Mouse (Mus musculus) embryonic fibroblast, embryonic 13.5 days (primary cell): ENCODE data around the gene Prg2. TPM values are rescaled to one million over a fixed set of nuclear protein-coding genes. Genes with fewer than 3 reads are reported as not detected.

Experiments used
- H3K27ac ChIP-seq: 2 replicates; pipeline ENCODE4 v1.5.1; 2012; ENCODE audit warnings: low read length, control low read depth, inconsistent platforms; ENCODE audit not compliant: insufficient read depth
- H3K4me1 ChIP-seq: 2 replicates; pipeline ENCODE4 v1.6.1; 2011; ENCODE audit warnings: low read length; ENCODE audit not compliant: control insufficient read depth, insufficient read depth
- H3K4me3 ChIP-seq: 2 replicates; pipeline ENCODE4 v1.5.1; 2011; ENCODE audit warnings: mild to moderate bottlenecking, control low read depth, low read length; ENCODE audit not compliant: insufficient read depth
- CTCF ChIP-seq: IDR thresholded peaks from 2 replicates; pipeline ENCODE4 v1.5.1; 2011; ENCODE audit warnings: mild to moderate bottlenecking, control low read depth, low read length, moderate library complexity, borderline replicate concordance; ENCODE audit not compliant: insufficient read depth
- POLR2A ChIP-seq: IDR thresholded peaks from 2 replicates; pipeline ENCODE4 v1.6.1; 2011; ENCODE audit warnings: low read depth, mild to moderate bottlenecking, control low read depth, low read length, moderate library complexity
- polyA plus RNA-seq: library from polyadenylated mRNA; stranded (reverse); fragments of >200 nt; gene quantifications from 2 replicates; pipeline ENCODE4 v1.2.4, GENCODE M21; 2011; ENCODE audit warnings: low read depth; ENCODE audit not compliant: missing spikeins, insufficient read length

The Prg2 gene
- polyA plus RNA-seq, 1 experiment, result not detected

- Histone ChIP-seq H3K27ac (no peak overlapping the region), H3K4me3 (no peak overlapping the region), H3K4me1 (no peaks in the 10 kb centered on the region)
- no peak for TF ChIP-seq POLR2A
- TF ChIP-seq CTCF, result no peak
Observed at GRCm38 (mm10) chr2:84958588-84959264, 21.5 kb upstream of the Prg2 start.

GRCm38 (mm10) chr2:84961300-84961699 lies 19.0 kb upstream of the Prg2 start:
- TF ChIP-seq POLR2A (no peak), CTCF (no peak)
- no peak overlapping the region for H3K4me3 ChIP-seq
- 0 out of 2 replicates have a peak overlapping the region, but pooled peaks have one; percentile 63 for H3K27ac ChIP-seq
- H3K4me1 ChIP-seq, result no peaks in the 10 kb centered on the region

GRCm38 (mm10) chr2:84961901-84962300 lies 18.4 kb upstream of the Prg2 start:
- TF ChIP-seq POLR2A, result no peak
- TF ChIP-seq CTCF, result no peak
- H3K4me1 ChIP-seq, result no peaks in the 10 kb centered on the region
- H3K27ac ChIP-seq, result no peak overlapping the region; the same call in 1 of the 2 replicates
- no peak overlapping the region for H3K4me3 ChIP-seq

GRCm38 (mm10) chr2:84962906-84963507 lies 17.3 kb upstream of the Prg2 start:
- Histone ChIP-seq H3K4me3 (no peak overlapping the region), H3K4me1 (no peaks in the 10 kb centered on the region; the same call in 1 of the 2 replicates), H3K27ac (no peak overlapping the region)
- TF ChIP-seq CTCF, result no peak
- TF ChIP-seq POLR2A, result no peak

- Histone ChIP-seq H3K27ac (no peak overlapping the region), H3K4me3 (no peak overlapping the region), H3K4me1 (no peaks in the 10 kb centered on the region; the same call in 1 of the 2 replicates)
- TF ChIP-seq POLR2A (no peak), CTCF (no peak)
Observed at GRCm38 (mm10) chr2:84964111-84964801, 16.0 kb upstream of the Prg2 start.

GRCm38 (mm10) chr2:84967318-84967991 lies 12.8 kb upstream of the Prg2 start:
- no peak overlapping the region for H3K27ac ChIP-seq
- no peak for TF ChIP-seq POLR2A
- TF ChIP-seq CTCF, result no peak
- H3K4me3 ChIP-seq, result no peak overlapping the region
- no peaks in the 10 kb centered on the region; the same call in 1 of the 2 replicates for H3K4me1 ChIP-seq

- Histone ChIP-seq H3K4me1 (no peaks in the 10 kb centered on the region), H3K27ac (no peak overlapping the region), H3K4me3 (no peak overlapping the region)
- no peak for TF ChIP-seq POLR2A
- TF ChIP-seq CTCF, result no peak
Observed at GRCm38 (mm10) chr2:84975580-84975979, 4.7 kb upstream of the Prg2 start.

GRCm38 (mm10) chr2:84987930-84988329 lies 7.7 kb downstream of the Prg2 start, which contains the start of gene Prg3:
Prg3 (plus strand) TSS chr2:84988215.
- H3K4me1 ChIP-seq, result no peaks in the 10 kb centered on the region
- TF ChIP-seq CTCF, result no peak
- no peak for TF ChIP-seq POLR2A
- no peak within 1 kb of the TSS for H3K4me3 ChIP-seq
- no peak within 1 kb of the TSS for H3K27ac ChIP-seq

- no peak overlapping the region for H3K27ac ChIP-seq
- TF ChIP-seq CTCF, result no peak
- no peak for TF ChIP-seq POLR2A
- no peak overlapping the region for H3K4me3 ChIP-seq
- no peaks in the 10 kb centered on the region for H3K4me1 ChIP-seq
Observed at GRCm38 (mm10) chr2:84996376-84996775, 16.1 kb downstream of the Prg2 start.
